Mouse (Mus musculus) adrenal gland (tissue): ENCODE results near the gene Rnf130.

Experiments used
- intact Hi-C: fragments of 180-260 bp; cut with DNase I; formaldehyde crosslinking; loops from one replicate; pipeline ENCODE4 v1.15.1; 2025
- long read RNA-seq, 2 experiments: library from polyadenylated mRNA; unstranded; transcript quantifications; one replicate each; pipeline ENCODE4 v2.0.0; 2020; ENCODE audit warnings: borderline replicate concordance in 1 of 2; ENCODE audit not compliant: insufficient replicate concordance in 1 of 2

Rnf130 gene
- long read RNA-seq, experiment 1, transcript Rnf130-202 (9 exons, 1,502 nt) = major isoform, 30 of 40 reads
- long read RNA-seq, experiment 1, partial matches to known transcripts = 1 of 40 reads
- long read RNA-seq, experiment 1, other reads (novel, unspliced or antisense) = 5 of 40 reads
- long read RNA-seq, experiment 2, transcript Rnf130-201 (8 exons, 1,415 nt) = minor isoform, 10 of 66 reads
- long read RNA-seq, experiment 2, transcript Rnf130-202 (9 exons, 1,502 nt) = major isoform, 50 of 66 reads
- long read RNA-seq, experiment 2, partial matches to known transcripts = 2 of 66 reads
- long read RNA-seq, experiment 2, other reads (novel, unspliced or antisense) = 4 of 66 reads

DNA sequence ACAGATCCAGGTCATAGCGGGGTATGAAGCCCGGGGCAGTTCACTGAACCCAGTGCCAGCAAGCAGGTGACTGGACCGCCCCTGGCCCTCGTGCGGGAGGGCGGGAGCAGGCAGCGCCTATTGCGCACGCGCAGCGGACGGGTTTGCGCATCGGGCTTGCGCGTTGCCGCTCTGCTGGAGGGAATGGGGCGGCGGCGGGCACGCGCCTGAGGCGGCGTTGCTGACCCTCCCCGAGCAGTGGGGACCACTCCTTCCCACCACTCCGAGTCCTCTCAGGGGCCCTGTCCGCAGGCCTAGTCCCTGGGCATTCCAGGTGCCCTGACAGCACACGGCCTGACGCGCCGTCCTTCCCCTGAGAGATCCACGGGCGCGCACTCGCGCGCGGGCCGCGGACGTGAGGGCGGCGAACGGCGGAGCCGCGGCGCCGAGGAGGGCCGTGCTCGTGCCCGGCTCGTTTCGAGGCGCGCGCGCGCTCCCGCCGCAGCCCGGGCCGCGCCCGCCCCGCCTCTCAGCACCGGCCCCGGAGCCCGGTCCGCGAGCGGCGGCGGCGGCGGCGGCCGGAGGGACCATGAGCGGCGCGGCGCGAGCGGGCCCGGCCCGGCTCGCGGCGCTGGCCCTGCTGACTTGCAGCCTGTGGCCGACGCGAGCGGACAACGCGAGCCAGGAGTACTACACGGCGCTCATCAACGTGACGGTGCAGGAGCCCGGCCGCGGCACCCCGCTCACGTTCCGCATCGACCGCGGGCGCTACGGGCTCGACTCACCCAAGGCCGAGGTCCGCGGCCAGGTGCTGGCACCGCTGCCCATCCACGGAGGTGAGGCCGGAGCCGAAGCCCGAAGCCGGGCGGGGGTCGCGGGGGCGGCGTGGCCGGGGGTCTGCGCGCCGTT, at the start of gene Rnf130:
Gene Rnf130, plus strand, starts transcription at position 514 of the 888 bp plus-strand sequence.
- intact Hi-C loops = loop anchor here (5.0 kb wide), 2 partner anchors 47 to 107 kb away; partner anchors contain the start of gene Tbc1d9b

DNA sequence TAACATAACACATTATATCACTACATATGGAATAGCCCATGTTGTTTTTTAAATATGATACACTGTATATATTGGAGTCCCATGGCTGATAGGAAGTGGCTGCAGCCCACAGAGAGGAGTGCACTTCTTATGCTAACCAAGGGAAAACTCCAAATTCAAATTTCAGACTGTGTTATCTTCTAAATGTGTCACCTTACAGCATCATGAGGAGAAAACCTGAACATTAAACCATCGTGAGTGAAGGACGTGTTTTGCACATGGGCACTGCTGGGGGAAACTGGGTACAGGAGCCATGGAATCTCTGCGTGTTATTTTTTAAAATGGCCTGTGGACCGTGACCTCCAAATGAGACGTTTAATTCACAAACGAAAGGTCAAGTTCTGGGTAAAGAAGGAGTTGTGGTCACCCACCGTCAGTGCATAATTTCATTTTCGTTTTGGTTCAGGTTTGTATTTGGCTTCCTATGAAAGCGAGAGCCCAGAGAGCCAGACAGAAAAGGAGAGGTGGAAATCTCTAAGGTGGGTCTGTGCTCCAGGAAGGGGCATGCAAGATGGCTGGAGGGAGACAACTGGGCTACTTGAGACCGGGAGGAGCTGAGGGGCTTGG, 47.1 kb upstream of the Rnf130 start:
- intact Hi-C loops = no loop called here

DNA sequence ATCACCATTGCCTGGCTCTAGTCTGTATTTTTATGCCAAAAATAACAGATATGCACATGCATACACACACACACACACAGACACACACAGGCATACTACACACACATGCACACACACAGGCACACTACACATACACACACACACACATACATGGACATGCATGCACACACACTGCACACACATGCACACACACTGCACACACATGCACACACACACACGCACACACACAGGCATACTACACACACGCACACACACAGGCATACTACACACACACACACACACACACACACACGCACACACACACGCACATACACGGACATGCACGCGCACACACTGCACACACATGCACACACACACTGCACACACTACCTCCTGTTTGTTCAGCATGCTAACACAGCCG, 46.2 kb upstream of the Rnf130 start:
- intact Hi-C loops = no loop called here

DNA sequence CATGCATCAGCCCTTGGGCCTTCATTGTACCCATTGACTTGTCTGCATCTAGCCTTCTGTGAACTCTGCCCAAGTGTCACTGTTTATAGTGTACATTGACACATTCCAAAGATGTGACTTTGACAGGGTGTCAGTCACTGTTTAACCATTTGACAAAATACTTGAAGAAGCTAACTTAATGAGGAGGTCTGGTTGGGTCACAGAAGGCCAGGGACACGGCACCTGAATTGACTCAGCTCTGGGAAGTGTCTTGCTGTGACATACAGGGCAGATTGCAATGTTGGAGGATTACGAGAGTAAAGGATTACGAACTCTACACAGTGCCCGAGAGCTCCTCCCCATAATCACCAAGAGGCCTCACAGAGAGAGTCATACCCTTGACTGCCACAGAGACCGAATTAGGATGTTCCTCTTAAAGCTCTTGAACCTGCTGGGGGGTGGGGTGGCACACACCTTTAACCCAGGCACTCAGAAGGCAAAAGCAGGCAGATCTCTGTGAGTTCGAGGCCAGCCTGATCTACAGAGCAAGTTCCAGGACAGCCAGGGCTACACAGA, 44.4 kb upstream of the Rnf130 start:
- intact Hi-C loops = no loop called here

DNA sequence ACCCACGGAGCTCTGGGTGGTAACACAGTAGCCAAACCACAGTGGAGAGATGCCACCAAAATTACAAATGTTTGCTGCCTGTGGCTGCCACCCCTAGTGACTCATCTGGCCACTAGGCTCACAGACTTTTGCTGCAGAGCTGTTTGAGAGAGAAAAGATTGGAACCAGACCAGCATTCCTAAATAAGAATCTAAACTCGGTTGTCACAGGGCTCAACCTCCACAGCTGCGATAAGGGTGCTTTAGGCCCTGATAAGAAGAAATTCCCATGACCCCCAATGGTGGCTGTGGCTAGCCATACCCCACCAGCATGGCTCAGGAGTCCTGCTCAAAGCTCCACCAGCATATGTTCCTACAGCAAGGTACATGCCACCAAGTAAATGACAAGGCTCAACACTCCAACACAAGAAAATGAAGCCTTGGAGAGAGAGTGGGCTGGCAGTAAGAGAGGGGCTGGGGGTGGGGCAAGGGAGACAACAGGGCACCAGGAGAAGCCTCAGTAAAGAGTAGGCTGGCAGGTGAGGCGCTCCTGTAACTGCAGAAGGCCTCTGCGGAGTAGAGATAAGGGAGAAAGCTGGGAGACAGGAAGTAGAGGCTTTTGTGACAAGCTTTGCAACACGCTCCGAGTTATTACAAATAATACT, 43.7 kb upstream of the Rnf130 start:
- intact Hi-C loops = no loop called here

DNA sequence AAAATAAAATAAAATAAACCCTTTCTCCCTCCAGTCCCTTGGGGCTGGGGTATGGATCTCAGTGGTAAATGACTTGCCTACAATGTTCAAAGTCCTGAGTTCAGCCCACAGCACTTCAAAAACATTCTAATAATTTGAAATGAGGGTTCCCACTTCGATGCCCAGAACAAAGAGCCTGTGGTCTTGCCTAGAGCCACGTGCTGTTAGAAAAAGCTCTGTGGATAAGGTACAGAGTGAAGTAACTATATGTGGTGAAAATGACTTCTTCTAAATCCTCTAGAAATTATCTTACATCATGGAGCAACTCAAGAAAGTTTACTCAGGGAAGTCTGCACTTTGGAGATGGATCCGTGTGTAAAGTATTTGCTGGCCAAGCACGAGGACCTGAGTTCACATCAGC, 43.1 kb upstream of the Rnf130 start:
- intact Hi-C loops = no loop called here

DNA sequence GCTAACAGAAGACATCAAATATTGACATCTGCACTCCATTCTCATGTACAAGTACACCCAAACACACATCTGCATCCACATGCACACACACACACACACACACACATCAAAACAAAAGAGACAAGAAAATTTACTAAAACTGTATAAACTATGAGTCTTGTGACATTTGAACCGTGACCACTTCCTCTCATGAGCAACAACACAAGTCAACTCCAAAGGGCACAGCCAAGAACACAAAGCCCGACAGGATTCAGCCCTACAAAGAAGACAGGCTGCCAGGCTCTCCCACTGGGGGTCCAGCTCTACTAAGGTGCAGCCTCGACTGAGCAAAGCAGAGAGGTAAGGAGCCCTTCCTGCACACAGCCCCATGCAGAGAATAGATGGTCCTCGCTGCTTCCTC, 42.3 kb upstream of the Rnf130 start:
- intact Hi-C loops = no loop called here

DNA sequence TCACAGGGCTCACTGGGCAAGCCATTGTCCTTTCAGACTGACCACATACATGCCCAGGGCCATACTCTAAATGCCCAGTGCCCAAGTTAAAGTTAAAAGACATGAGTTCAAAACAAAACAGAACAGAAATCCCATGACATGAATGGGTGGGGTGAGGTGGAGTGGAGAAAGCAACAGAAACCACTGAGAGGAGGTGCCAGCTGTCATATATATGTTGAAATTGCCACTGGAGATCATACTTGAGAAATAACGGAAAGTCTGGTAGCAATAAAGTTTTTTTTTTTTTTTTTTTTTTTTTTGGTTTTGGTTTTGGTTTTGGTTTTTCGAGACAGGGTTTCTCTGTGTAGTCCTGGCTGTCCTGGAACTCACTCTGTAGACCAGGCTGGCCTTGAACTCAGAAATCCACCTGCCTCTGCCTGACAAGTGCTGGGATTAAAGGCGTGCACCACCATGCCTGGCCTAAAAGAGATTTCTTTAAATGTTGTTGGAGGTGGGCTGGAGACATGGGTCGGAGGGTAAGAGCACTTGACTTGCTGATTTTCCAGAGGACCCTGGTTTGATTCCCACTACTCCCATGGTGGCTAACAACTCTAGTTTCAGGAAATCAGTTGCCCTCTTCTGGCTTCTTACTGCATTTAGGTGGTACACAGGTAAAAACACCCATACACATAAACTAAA, 41.1 kb upstream of the Rnf130 start:
- intact Hi-C loops = no loop called here

DNA sequence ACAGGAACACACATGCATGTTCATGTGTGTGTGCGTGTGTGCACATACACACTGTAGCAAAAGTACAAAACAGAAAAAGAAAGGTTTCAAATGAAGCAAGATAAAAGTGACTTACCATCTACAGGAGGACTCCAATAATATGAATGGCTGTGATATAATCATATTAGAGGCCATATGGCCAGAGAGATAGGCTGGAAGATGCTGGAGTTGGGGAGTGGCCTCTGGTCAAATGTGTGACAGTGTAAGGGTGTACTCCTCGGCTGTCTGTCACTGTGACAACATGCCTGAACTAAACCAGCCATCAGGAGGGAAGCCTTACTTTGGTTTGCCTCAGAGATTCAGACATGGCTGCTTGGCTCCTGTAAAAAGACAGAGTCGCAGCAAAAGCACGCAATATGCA, 40.1 kb upstream of the Rnf130 start:
- intact Hi-C loops = no loop called here

DNA sequence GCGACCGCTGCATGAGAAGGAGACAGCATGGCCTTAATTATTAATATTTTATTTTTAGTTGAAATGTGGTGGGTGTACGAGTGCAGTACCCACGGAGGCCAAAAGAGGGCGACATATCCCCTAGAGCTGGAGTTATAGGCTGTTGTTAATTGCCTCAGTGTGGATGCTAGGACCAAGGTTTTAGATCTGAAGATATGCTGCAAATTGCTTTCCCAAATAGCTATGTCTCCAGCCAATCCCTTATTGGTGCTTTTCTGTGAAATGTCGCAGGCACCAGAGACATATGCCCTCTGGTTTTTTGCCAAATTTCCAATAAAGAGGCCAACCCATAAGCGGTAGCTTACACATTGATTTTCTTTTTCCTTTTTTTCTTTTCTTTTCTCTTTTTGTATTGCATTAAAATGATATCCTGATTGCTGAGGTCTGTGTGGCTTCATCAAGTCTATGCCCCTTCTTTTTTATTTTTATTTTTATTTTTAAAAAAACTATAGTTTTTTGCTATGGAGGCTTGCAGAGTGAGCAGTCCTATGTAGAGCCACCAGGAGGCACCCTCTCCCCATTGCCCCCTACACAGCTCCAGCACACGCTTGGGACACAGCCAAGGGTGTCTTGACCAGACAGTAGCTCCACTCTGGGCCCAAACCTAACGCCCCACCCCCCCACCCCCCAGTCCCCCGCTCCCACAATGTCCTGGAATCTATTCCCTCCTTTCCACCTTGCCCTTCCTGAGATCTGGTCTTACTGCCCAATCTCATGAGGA, 38.7 kb upstream of the Rnf130 start:
- intact Hi-C loops = loop anchor here (1.0 kb wide), 1 partner anchor 144 kb away; no protein-coding TSS in a partner anchor

DNA sequence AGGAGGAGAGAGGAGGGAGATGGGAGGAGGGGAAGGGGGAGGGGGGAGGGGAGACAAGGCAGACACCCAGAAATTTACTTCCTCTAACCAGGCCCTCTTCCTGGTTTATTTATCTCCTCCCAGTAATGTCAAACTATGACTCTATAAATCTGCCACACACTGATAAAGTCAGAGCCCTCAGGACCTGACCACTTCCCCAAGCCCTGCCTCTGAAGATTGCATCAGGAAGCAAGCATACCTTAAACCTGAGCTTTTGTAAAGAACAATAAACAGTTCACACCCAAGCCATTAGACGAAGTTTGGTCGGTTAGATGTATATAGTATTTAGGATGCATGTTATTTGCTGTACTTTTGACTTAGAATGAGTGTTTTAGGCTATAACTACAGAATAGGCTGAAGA, 30.6 kb upstream of the Rnf130 start:
- intact Hi-C loops = no loop called here

DNA sequence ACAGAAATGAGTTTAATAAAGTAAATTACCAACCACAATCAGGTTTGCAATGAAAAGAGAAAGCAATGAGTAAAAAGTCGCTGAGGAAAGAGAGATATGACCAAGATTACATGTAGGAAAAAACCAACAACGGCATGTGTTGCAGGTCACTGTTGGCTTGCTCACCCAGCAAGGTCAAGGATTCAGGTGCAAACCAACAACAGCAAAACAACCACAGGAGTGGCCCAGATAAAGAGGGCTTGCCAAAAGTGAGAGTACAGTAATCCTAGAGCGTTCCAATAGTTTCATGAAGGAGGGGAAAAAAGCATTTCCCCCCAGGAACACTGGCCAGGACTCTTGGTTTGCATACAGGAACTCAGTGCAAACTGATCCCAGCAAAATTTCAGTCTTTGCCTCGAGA, 28.7 kb upstream of the Rnf130 start:
- intact Hi-C loops = no loop called here

DNA sequence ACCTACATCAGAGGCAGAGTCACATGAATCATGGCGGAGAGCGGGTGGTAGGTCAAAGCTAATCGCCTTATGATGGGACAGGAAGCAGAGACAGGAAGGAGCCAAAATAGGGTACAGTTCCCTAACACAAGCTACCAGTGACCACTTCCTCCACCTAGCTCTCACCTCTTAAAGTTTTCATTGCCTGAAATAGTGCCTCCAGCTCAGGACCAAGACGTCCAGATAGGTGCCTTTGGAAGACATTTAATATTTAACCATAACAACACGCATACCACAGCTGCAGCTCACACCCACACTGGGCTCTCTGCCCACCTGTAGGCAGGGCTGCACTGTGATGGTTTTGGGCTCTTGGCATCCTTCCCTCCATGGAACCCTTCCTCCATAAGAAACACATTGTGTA, 27.8 kb upstream of the Rnf130 start:
- intact Hi-C loops = no loop called here

DNA sequence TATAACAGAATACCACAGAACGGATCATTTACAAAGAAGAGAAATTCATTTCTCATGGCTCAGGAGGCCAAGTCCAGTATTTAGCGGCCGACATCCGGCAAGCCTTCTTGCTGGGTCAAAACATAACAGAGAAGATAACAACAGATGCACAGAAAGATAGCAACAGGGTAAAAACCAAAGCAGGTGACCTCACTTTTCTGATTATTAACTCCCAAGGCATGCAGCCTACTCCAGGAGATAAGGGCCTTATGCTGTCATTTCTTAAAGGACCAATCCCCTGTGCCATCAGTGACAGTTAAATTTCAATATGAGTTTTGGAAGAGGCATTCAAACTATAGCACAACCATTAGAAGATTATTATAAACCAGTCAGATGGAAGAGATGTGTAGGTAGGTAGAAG, 22.3 kb upstream of the Rnf130 start:
- intact Hi-C loops = no loop called here

DNA sequence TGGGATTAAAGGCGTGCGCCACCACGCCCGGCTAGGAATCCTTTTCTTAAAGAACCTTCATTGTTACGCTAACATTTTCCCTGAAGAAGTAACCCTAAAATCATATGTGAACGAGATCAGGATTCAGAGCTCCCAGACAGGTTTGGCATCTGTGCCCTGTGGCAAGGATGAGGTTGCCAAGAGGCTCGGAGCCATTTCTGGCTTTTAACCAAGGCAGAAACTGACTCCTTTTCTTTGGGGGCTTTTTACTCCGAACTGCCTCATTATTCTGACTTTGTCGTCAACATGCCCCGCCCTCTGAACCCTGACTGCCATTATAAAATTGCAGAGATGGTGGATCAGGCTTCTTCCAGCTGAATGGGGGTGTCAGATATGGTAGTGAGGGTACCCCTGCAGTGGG, 17.4 kb upstream of the Rnf130 start:
- intact Hi-C loops = no loop called here

DNA sequence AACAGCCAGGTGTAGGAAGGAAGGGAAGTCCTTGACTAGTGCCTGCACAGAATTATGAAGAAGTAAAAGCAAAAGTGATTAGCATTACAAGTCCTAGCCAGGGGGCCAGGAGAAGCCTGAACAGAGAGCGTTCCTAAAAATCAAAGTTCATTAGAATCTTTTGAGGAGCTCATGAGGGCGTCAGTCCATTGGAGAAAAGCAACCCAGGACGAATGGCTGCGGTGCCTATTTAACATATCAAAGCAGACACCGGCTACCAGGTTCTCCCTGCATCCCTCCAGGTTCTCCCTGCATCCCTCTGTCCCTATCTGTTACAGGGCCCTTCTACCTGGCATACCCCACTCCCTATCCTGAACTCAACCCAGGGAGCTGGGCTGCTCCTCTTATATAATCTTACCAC, 16.9 kb upstream of the Rnf130 start:
- intact Hi-C loops = no loop called here

DNA sequence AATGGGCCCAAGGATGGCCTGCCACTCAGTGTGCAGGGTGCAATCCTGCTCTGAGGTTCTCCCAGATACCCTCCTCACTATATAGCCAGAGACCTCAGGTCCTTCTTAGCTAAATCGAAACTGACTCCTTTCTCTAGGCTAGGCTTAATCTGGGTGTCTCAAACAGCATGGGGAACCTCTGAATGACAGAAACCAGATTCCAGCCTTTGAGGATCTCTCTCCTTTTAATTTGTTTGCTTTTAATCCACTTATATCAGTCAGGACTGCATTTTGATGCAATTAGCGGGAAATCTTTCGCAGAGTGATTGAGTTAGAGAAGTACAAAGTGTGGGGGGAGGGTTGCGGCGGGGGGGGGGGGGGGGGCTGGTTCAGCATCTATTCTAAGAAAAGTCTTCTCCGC, 12.1 kb upstream of the Rnf130 start:
- intact Hi-C loops = no loop called here

DNA sequence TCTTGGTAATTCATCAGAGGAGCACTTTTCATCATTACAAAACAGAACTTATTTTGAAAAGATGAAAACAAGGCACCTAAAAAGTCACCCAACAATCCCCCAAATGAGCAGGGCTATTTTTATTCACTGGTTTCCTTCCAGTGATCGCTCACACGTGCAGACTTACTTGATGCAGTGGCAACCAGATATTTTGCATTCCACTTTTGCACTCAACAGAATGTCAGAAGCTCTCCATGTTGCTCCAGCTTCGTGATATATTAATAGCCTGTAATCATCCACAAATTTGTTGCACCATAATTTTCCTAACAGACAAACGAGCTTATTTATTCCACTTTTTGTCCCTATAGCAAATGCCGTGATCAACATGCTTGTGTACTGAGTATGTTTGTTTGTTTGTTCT, 8.6 kb upstream of the Rnf130 start:
- intact Hi-C loops = no loop called here

DNA sequence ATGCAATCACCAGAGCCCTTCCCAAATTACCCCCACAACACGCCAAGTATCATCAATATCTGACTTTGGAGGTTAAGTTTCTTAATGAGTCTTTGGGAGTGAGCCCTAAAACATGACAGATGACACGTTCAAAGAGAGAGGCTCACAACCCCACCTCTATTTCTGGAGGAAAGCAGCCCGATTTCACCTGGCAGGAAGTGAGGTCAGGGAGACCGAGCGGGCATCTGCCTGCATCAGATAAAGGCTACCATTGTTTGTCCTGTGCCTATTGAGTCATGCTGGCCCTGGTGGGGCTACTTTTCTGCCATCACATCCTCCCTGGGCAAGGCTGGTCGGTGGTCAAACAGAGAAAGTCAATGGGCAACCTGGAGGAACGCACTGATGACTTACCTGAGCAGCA, 7.6 kb upstream of the Rnf130 start:
- intact Hi-C loops = no loop called here

DNA sequence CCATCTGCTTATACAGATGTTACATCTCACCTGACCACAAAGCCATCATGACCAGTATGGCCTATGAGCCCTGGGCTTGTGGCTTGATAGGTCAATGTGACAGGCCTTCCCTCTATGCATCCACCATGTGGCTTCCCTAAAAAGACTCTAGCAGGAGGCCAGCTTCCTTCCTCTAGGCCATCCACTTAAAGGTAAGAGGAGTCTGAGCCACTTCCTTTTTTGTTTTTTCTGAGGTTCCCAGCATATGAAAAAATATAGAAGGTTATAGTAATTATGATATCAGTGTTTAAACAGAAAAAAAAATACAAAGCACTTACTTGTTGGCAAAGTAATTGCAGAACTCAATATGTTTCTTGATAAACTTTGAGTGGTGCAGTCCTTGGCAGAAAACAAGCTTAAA, 6.3 kb upstream of the Rnf130 start:
- intact Hi-C loops = no loop called here
